Mouse (Mus musculus) kidney, postnatal 0 days (tissue): ENCODE results near the gene Gm47959. TPM values are rescaled to one million over a fixed set of nuclear protein-coding genes. Genes with fewer than 3 reads are reported as not detected.
A peak's percentile ranks its signal among the peaks of the same experiment; 100 is the strongest.
"Not testable (repeated sequence)": the region's sequence is repeated elsewhere in the genome, so short reads cannot be mapped to it uniquely, and the experiment has no call there.

ENCODE experiments used
- ATAC-seq: fragments of 200-750 bp; cut with Nextera tagmentation; replicated peaks from 2 replicates; pipeline ENCODE4 v1.8.0; 2017; ENCODE audit warnings: low read depth, moderate number of reproducible peaks, moderate TSS enrichment, moderate library complexity; ENCODE audit not compliant: low FRiP score
- DNase-seq: peaks from one replicate; pipeline ENCODE4 v3.0.0-alpha.2; 2016; ENCODE audit warnings: low spot score
- H3K27ac ChIP-seq: fragments of 300-500 bp; sonication (generic); 2 replicates; pipeline ENCODE4 v1.5.1; 2014; ENCODE audit warnings: mild to moderate bottlenecking
- H3K27me3 ChIP-seq: fragments of 300-500 bp; sonication (generic); 2 replicates; pipeline ENCODE4 v1.6.1; 2014; ENCODE audit warnings: low read length, mixed read lengths; ENCODE audit not compliant: insufficient read depth
- H3K36me3 ChIP-seq: fragments of 300-500 bp; sonication (generic); 2 replicates; pipeline ENCODE4 v1.6.1; 2014; ENCODE audit warnings: low read length, mixed read lengths; ENCODE audit not compliant: insufficient read depth
- H3K4me1 ChIP-seq: fragments of 300-500 bp; sonication (generic); replicated peaks from 2 replicates; pipeline ENCODE4 v1.6.1; 2014; ENCODE audit warnings: antibody characterized with exemption, low read length, mixed read lengths; ENCODE audit not compliant: insufficient read depth
- H3K4me2 ChIP-seq: fragments of 300-500 bp; sonication (generic); 2 replicates; pipeline ENCODE4 v1.6.1; 2014; ENCODE audit warnings: mild to moderate bottlenecking, low read length, moderate library complexity, mixed read lengths
- H3K4me3 ChIP-seq: fragments of 300-500 bp; sonication (generic); replicated peaks from 2 replicates; pipeline ENCODE4 v1.5.1; 2014; ENCODE audit warnings: low read depth, low read length
- H3K9ac ChIP-seq: fragments of 300-500 bp; sonication (generic); 2 replicates; pipeline ENCODE4 v1.6.1; 2014; ENCODE audit warnings: low read depth, low read length
- H3K9me3 ChIP-seq: fragments of 300-500 bp; sonication (generic); replicated peaks from 2 replicates; pipeline ENCODE4 v1.6.1; 2016; ENCODE audit warnings: low read length, inconsistent platforms, mixed read lengths
- CTCF ChIP-seq: IDR thresholded peaks from 2 replicates; pipeline ENCODE4 v1.5.1; 2016; ENCODE audit warnings: antibody characterized with exemption, low read depth, mild to moderate bottlenecking, moderate library complexity
- WGBS: fragments of 180-500 bp; shearing (Covaris S2); extraction: QIAGEN DNeasy Blood & Tissue Kit; methylation state at CpG from one replicate; pipeline ENCODE4 v1.1.7; 2014; 5-methylcytosine and 5-hydroxymethylcytosine counted together
- polyA plus RNA-seq: library from polyadenylated mRNA; unstranded; fragments of >200 nt; fragmentation: Nextera tagmentation; extraction: Ambion mirVana; gene quantifications from 2 replicates; pipeline ENCODE4 v1.2.1, GENCODE M21; 2015

Gm47959 gene
- not detected in 2 replicates for polyA plus RNA-seq

DNA sequence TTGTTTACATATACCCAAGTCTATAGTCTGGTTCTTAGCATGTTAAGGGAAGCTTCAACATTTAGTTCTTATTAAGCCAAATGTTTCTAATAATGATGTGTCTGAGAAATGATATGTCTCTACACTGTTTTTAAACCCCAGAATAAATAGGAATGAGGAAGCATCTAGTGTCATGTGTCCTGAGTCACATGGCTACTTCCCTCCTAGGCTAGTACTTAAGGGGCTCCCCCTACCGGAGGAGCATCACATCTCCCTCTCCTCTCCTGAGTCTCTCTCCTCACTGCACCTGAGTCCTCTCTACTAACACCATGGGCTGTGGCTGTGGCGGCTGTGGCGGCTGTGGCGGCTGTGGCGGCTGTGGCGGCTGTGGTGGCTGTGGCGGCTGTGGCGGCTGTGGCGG lies at the start of gene Gm47959:
TSS of gene Gm47959 (plus strand) at position 243 of the 400 bp plus-strand sequence.
- ATAC-seq, H3K27me3 ChIP-seq: not testable (repeated sequence)

GRCm38 (mm10) chr1:82955913-82956312 lies 44.4 kb upstream of the Gm47959 start, which contains the start of gene Gm7544:
Gene Gm7544 (minus strand): TSS chr1:82956013.
- not testable (repeated sequence) for H3K4me2 ChIP-seq, DNase-seq, H3K27ac ChIP-seq, ATAC-seq, H3K4me1 ChIP-seq, H3K4me3 ChIP-seq, H3K9me3 ChIP-seq, H3K36me3 ChIP-seq, H3K27me3 ChIP-seq, H3K9ac ChIP-seq

More for the DNA sequence above, at the start of gene Gm47959:
- H3K4me2 ChIP-seq, H3K4me3 ChIP-seq, DNase-seq, H3K4me1 ChIP-seq, H3K36me3 ChIP-seq, H3K9me3 ChIP-seq, H3K9ac ChIP-seq, H3K27ac ChIP-seq: not testable (repeated sequence)
- 99% methylated on average over 8 of the region's 9 CpGs for WGBS

DNA sequence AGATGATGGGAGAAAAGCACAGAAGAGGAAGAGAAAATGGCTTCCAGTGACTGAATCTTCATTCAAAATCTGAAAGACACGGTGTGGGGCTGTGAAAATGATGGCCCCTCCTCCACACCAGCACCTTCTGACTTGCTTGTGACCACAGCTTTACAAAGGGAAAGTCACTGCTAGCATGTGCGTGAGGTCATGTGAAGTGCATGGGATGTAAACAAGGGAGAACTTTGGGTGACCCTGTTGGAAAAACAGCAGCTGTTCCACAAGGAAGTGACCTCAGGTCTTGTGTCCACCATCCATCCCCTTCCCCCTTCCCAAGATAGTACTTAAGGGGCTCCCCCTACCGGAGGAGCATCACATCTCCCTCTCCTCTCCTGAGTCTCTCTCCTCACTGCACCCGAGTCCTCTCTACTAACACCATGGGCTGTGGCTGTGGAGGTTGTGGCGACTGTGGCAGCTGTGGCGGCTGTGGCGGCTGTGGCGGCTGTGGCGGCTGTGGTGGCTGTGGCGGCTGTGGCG lies 40.4 kb upstream of the Gm47959 start, which contains the start of gene Gm47955:
TSS of gene Gm47955 (plus strand) at position 417 of the 516 bp plus-strand sequence.
- TF ChIP-seq CTCF = no peak
- H3K9ac ChIP-seq = no peak within 1 kb of the TSS
- peak; percentile 57; the same call in 1 of the 2 replicates for ATAC-seq

DNA sequence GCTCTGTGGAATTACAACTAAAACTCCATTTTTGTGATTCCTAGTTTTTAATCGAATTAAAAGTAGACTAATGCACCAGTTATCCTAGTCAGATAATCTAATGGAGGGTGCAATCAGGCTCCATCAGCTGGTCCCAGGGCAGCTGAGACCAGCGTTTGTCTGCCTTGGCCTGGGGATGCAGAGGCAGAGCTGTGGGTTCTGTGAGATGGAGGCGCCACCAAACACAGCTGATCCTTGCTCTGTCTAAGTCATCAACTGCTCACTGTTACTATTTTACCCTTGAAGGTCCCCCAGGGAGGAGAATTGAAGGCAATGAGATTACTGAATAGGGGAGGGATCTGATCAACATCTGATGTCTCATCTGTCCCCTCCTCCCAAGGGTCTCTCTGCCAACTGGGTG lies 33.9 kb upstream of the Gm47959 start:
- Histone ChIP-seq H3K27me3 (no peaks in the 10 kb centered on the region), H3K4me1 (no peaks in the 10 kb centered on the region), H3K27ac (no peak overlapping the region), H3K36me3 (no peaks in the 10 kb centered on the region), H3K9me3 (no peaks in the 10 kb centered on the region), H3K4me2 (no peak overlapping the region), H3K9ac (no peak overlapping the region), H3K4me3 (no peak overlapping the region)
- no peak for TF ChIP-seq CTCF
- ATAC-seq (no peak), DNase-seq (no peak)
- 73% methylated on average over 3 of the region's 3 CpGs for WGBS

More for the DNA sequence above, 40.4 kb upstream of the Gm47959 start, which contains the start of gene Gm47955:
- WGBS = 87% methylated on average over 11 of the region's 11 CpGs
- Histone ChIP-seq H3K36me3 (no peaks in the 10 kb centered on the region), H3K4me3 (no peak within 1 kb of the TSS), H3K9me3 (no peaks in the 10 kb centered on the region), H3K27me3 (no peaks in the 10 kb centered on the region), H3K4me1 (no peaks in the 10 kb centered on the region), H3K4me2 (no peak within 1 kb of the TSS), H3K27ac (no peak within 1 kb of the TSS)
- peak; percentile 46 for DNase-seq

DNA sequence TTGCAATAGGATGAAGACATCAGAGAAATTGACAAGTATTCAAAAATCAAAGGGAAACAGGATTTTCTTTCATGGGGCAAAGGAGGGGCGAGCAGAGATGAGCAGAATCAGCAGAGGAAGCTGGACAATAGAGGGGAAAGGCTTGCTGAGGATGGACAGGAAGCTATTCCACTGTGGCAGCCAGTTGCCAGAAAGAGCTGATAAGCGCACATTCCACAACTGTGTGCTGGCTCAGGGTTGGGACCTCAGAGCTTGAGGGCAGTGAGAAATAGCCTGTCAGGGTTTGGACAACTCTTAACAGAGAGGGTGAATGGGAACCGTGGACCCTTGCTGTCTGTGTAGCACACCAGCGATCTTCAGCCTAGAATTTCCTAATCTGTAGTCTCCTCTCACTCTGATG lies 28.3 kb upstream of the Gm47959 start:
- TF ChIP-seq CTCF = no peak
- H3K4me2 ChIP-seq = no peak overlapping the region
- no peaks in the 10 kb centered on the region for H3K27me3 ChIP-seq
- H3K9ac ChIP-seq = no peak overlapping the region
- ATAC-seq = no peak
- H3K36me3 ChIP-seq = no peaks in the 10 kb centered on the region
- peak overlapping the region; percentile 8; the same call in 1 of the 2 replicates for H3K27ac ChIP-seq
- no peaks in the 10 kb centered on the region for H3K4me1 ChIP-seq
- H3K9me3 ChIP-seq = no peaks in the 10 kb centered on the region
- peak; percentile 43 for DNase-seq
- WGBS = 62% methylated on average over 4 of the region's 4 CpGs
- H3K4me3 ChIP-seq = no peak overlapping the region

DNA sequence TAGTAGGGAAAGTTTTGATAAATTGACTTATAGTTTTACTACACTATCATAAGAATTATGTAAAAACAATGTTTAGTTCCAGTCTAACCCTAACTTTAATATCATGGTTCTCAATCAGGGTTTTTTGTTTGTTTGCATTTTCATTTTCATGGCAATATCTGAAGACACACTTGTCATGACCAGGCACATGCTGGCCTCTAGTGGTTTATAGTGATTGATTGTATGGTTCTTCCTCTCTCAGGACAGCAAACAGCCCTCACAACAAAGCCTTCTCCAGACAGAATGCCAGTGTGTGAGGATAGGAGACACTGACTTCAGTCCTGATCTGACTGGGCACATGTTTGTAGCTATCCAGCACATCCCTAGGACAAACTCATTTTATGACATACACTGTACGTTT lies 27.1 kb upstream of the Gm47959 start:
- DNase-seq (peak; percentile 15), ATAC-seq (no peak)
- H3K27ac ChIP-seq = no peak overlapping the region
- no peak overlapping the region for H3K4me2 ChIP-seq
- no peaks in the 10 kb centered on the region for H3K9me3 ChIP-seq
- H3K27me3 ChIP-seq = no peaks in the 10 kb centered on the region
- H3K4me3 ChIP-seq = no peak overlapping the region
- peak; percentile 37 for TF ChIP-seq CTCF
- no peaks in the 10 kb centered on the region for H3K4me1 ChIP-seq
- WGBS = 71% methylated on average over 1 of the region's 1 CpGs
- H3K36me3 ChIP-seq = no peaks in the 10 kb centered on the region
- H3K9ac ChIP-seq = no peak overlapping the region

DNA sequence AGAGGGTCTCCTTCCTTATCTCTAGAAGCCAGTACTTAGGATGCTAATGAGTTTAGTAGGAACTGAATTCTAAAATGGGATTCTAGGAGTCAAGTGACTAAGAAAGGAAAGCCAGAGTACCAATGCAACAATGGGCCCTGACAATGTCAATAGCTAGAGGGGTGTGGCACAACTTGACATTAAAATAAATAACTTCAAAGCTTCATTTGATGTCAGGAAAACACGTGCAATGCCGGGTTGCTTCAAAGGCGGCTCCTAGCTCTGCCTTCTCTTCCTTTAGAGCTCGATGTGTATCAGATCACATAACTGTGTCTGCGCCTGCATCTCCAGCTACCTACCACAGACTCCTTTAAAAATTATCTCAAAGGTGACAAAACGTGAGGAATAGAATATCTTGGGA lies 26.4 kb upstream of the Gm47959 start:
- Histone ChIP-seq H3K4me3 (no peak overlapping the region), H3K4me2 (no peak overlapping the region), H3K9ac (no peak overlapping the region), H3K36me3 (no peaks in the 10 kb centered on the region), H3K27ac (peak overlapping the region; percentile 13; the same call in 1 of the 2 replicates), H3K4me1 (no peaks in the 10 kb centered on the region), H3K27me3 (no peaks in the 10 kb centered on the region), H3K9me3 (no peaks in the 10 kb centered on the region)
- 63% methylated on average over 6 of the region's 6 CpGs for WGBS
- ATAC-seq = no peak
- peak; percentile 16 for DNase-seq
- TF ChIP-seq CTCF = no peak
